Comparison of ENCODE assay signal across 8 mouse cellular contexts in the genomic region with DNA sequence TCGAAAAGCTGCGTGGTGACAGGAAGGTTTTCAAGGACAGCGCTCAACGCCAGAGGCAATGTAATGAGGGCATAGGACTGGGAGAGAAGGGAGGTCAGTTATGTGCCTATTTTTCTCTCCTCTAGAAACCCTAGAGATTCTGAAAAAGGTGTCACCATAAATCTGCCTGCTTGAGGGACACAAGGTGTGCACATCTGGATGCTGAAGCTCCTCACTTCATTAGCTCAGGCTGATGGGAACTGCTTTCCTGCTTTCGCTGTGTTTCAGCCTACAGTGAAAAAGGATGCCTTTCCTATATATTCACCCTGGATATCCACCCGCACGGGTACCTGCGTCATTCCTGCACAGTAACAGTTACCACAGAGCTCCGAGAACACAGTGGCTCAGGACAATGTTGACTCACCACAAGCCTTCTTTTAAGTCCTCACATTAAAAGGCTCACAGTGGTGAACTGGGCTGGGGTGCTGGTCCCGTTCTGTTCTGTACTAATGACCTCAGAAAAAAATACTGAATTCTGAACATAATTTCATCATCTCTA.
DNase-seq lines count a peak whose midpoint lies in the region; ATAC-seq and TF ChIP-seq lines count a peak whose summit lies in the region.

No protein-coding gene starts in this region.

- peaks cover 95% of the 10 kb centered on the region for H3K79me2 ChIP-seq in myocyte (ENCODE audit: control insufficient read depth, insufficient read depth)

- 78% methylated on average over 10 of the region's 10 CpGs for WGBS in hindbrain, embryonic 11.5 days
- 76% methylated on average over 10 of the region's 10 CpGs for WGBS in hindbrain, embryonic 10.5 days
- WGBS in embryonic facial prominence, embryonic 10.5 days, result 69% methylated on average over 10 of the region's 10 CpGs
- WGBS in hindbrain, embryonic 15.5 days, result 55% methylated on average over 10 of the region's 10 CpGs

- H3K9ac ChIP-seq in hindbrain, embryonic 11.5 days (ENCODE audit: low read depth, low read length), result no peak overlapping the region
- no peak overlapping the region for H3K9ac ChIP-seq in hindbrain, embryonic 15.5 days

- peaks cover 4% of the 10 kb centered on the region; the same call in 1 of the 2 replicates for H3K4me1 ChIP-seq in hindbrain, embryonic 11.5 days (replicated peaks; ENCODE audit: control insufficient read depth, insufficient read depth, low read length)
- peaks cover 60% of the 10 kb centered on the region for H3K4me1 ChIP-seq in hindbrain, embryonic 10.5 days (replicated peaks)
- peaks cover 63% of the 10 kb centered on the region for H3K4me1 ChIP-seq in embryonic facial prominence, embryonic 10.5 days
- H3K4me1 ChIP-seq in hindbrain, embryonic 15.5 days (replicated peaks), result peaks cover 40% of the 10 kb centered on the region

- H3K9me3 ChIP-seq in hindbrain, embryonic 11.5 days (ENCODE audit: control insufficient read depth, low read length), result no peaks in the 10 kb centered on the region
- no peaks in the 10 kb centered on the region for H3K9me3 ChIP-seq in hindbrain, embryonic 10.5 days
- H3K9me3 ChIP-seq in embryonic facial prominence, embryonic 10.5 days, result no peaks in the 10 kb centered on the region
- no peaks in the 10 kb centered on the region for H3K9me3 ChIP-seq in hindbrain, embryonic 15.5 days

- no peaks in the 10 kb centered on the region for H3K27me3 ChIP-seq in hindbrain, embryonic 11.5 days (ENCODE audit: control insufficient read depth, insufficient read depth, low read length)
- H3K27me3 ChIP-seq in hindbrain, embryonic 10.5 days (ENCODE audit: insufficient read depth, poor library complexity, severe bottlenecking), result no peaks in the 10 kb centered on the region
- no peaks in the 10 kb centered on the region for H3K27me3 ChIP-seq in embryonic facial prominence, embryonic 10.5 days (replicated peaks; ENCODE audit: low read depth, poor library complexity, severe bottlenecking)
- H3K27me3 ChIP-seq in hindbrain, embryonic 15.5 days, result no peaks in the 10 kb centered on the region
- H3K27me3 ChIP-seq in myocyte (ENCODE audit: control insufficient read depth, insufficient read depth, insufficient read length), result no peaks in the 10 kb centered on the region

- H3K4me3 ChIP-seq in hindbrain, embryonic 11.5 days (ENCODE audit: low read depth, low read length), result no peak overlapping the region
- no peak overlapping the region for H3K4me3 ChIP-seq in hindbrain, embryonic 10.5 days
- H3K4me3 ChIP-seq in embryonic facial prominence, embryonic 10.5 days, result 0 out of 2 replicates have a peak overlapping the region, but pooled peaks have one; percentile 63
- 0 out of 2 replicates have a peak overlapping the region, but pooled peaks have one; percentile 71 for H3K4me3 ChIP-seq in hindbrain, embryonic 15.5 days
- H3K4me3 ChIP-seq in myocyte, result peak overlapping the region; percentile 69

- peak overlapping the region; percentile 33 for H3K27ac ChIP-seq in hindbrain, embryonic 11.5 days (ENCODE audit: low read depth, low read length)
- no peak overlapping the region; the same call in 1 of the 2 replicates for H3K27ac ChIP-seq in hindbrain, embryonic 10.5 days
- no peak overlapping the region for H3K27ac ChIP-seq in embryonic facial prominence, embryonic 10.5 days (replicated peaks)
- H3K27ac ChIP-seq in hindbrain, embryonic 15.5 days (replicated peaks), result peak overlapping the region; percentile 97

- peak; percentile 36; the same call in 1 of the 2 replicates for ATAC-seq in hindbrain, embryonic 11.5 days (ENCODE audit: low FRiP score)
- peak; percentile 21; the same call in 1 of the 2 replicates for ATAC-seq in hindbrain, embryonic 15.5 days (ENCODE audit: low FRiP score, low read depth)

- H3ac ChIP-seq in myocyte (ENCODE audit: control insufficient read depth, insufficient read length), result no peak overlapping the region

- TF ChIP-seq POLR2A in myocyte (IDR thresholded peaks at IDR 0.05; ENCODE audit: insufficient read length, low read depth), result peak; percentile 35

- no peaks in the 10 kb centered on the region for H3K36me3 ChIP-seq in hindbrain, embryonic 11.5 days (ENCODE audit: control insufficient read depth, insufficient read depth, low read length)
- H3K36me3 ChIP-seq in hindbrain, embryonic 10.5 days, result no peaks in the 10 kb centered on the region
- peaks cover under 1% of the 10 kb centered on the region; the same call in 1 of the 2 replicates for H3K36me3 ChIP-seq in embryonic facial prominence, embryonic 10.5 days (replicated peaks)
- H3K36me3 ChIP-seq in hindbrain, embryonic 15.5 days, result no peaks in the 10 kb centered on the region
- H3K36me3 ChIP-seq in myocyte (ENCODE audit: control insufficient read depth, insufficient read depth), result peaks cover 6% of the 10 kb centered on the region

- no peak for DNase-seq in hindbrain, embryonic 11.5 days (ENCODE audit: low spot score)
- no peak for DNase-seq in hindbrain, embryonic 10.5 days (ENCODE audit: low spot score)
- no peak for DNase-seq in embryonic facial prominence, embryonic 10.5 days (ENCODE audit: low spot score)
- no peak for DNase-seq in cerebellum, postnatal 25 days
- no peak for DNase-seq in gastrocnemius, adult 18-20 months (ENCODE audit: low spot score)
- DNase-seq in right cerebral cortex, postnatal 14 days, result no peak

- H3K4me2 ChIP-seq in hindbrain, embryonic 11.5 days (replicated peaks; ENCODE audit: low read depth, low read length), result no peak overlapping the region
- peak overlapping the region; percentile 92 for H3K4me2 ChIP-seq in hindbrain, embryonic 15.5 days
- H3K4me2 ChIP-seq in myocyte (ENCODE audit: low read depth), result peak overlapping the region; percentile 71

TF ChIP-seq in myocyte, 11 proteins besides CTCF, POLR2A, EP300 and RAD21:
- TF ChIP-seq TCF12 (IDR thresholded peaks at IDR 0.05; ENCODE audit: insufficient read depth, poor library complexity, severe bottlenecking) (no peak), POLR2AphosphoS2 (IDR thresholded peaks at IDR 0.05; ENCODE audit: insufficient read length, low read depth) (peak; percentile 71)

Comparison
In these comparisons a context has a peak if more than half of its experiments do, and no peak if none do; other contexts are left out.
1. H3K27ac ChIP-seq: peak in hindbrain, embryonic 11.5 days (single experiment) and hindbrain, embryonic 15.5 days (single experiment); none in hindbrain, embryonic 10.5 days (single experiment) and embryonic facial prominence, embryonic 10.5 days (single experiment).
2. H3K4me3 ChIP-seq: peak in embryonic facial prominence, embryonic 10.5 days (single experiment), hindbrain, embryonic 15.5 days (single experiment) and myocyte (single experiment); none in hindbrain, embryonic 11.5 days (single experiment) and hindbrain, embryonic 10.5 days (single experiment).